Mouse (Mus musculus) ES-Bruce4 (cell line): Measurements from ENCODE around the gene Mex3d. TPM values are rescaled to one million over a fixed set of nuclear protein-coding genes. Genes with fewer than 3 reads are reported as not detected.
A peak's percentile ranks its signal among the peaks of the same experiment; 100 is the strongest.

Experiments
- H3K27ac ChIP-seq: 2 replicates; pipeline ENCODE4 v1.5.1; 2012; ENCODE audit warnings: low read length, inconsistent platforms; ENCODE audit not compliant: insufficient read depth
- H3K27me3 ChIP-seq: 2 replicates; pipeline ENCODE4 v1.6.1; 2012; ENCODE audit warnings: mild to moderate bottlenecking, low read length, inconsistent platforms; ENCODE audit not compliant: control insufficient read depth, poor library complexity, insufficient read depth, severe bottlenecking
- H3K36me3 ChIP-seq: 2 replicates; pipeline ENCODE4 v1.6.1; 2012; ENCODE audit warnings: inconsistent platforms, mild to moderate bottlenecking, low read length, moderate library complexity; ENCODE audit not compliant: control insufficient read depth, poor library complexity, insufficient read depth, severe bottlenecking
- H3K4me1 ChIP-seq: one replicate; pipeline ENCODE4 v1.8.1; 2011; ENCODE audit warnings: low read length; ENCODE audit not compliant: control insufficient read depth, insufficient read depth
- H3K4me3 ChIP-seq: 2 replicates; pipeline ENCODE4 v1.5.1; 2011; ENCODE audit warnings: low read depth, mild to moderate bottlenecking, low read length
- H3K9ac ChIP-seq: 2 replicates; pipeline ENCODE4 v1.6.1; 2012; ENCODE audit warnings: low read depth, mild to moderate bottlenecking, inconsistent platforms; ENCODE audit not compliant: poor library complexity, severe bottlenecking
- H3K9me3 ChIP-seq: replicated peaks from 2 replicates; pipeline ENCODE4 v1.6.1; 2012; ENCODE audit warnings: mild to moderate bottlenecking, low read length, inconsistent platforms; ENCODE audit not compliant: control insufficient read depth, poor library complexity, insufficient read depth, severe bottlenecking
- CTCF ChIP-seq: IDR thresholded peaks from one replicate; pipeline ENCODE4 v1.8.1; 2011; ENCODE audit warnings: low read depth, low read length
- EP300 ChIP-seq: IDR thresholded peaks from 2 replicates; pipeline ENCODE4 v1.6.1; 2011; ENCODE audit warnings: low read depth, low read length; ENCODE audit not compliant: insufficient read depth
- POLR2A ChIP-seq: IDR thresholded peaks from one replicate; pipeline ENCODE4 v1.8.1; 2011; ENCODE audit warnings: low read length; ENCODE audit not compliant: insufficient read depth
- polyA plus RNA-seq: library from polyadenylated mRNA; stranded (reverse); fragments of >200 nt; gene quantifications from 2 replicates; pipeline ENCODE4 v1.2.4, GENCODE M21; 2011; ENCODE audit warnings: low read depth; ENCODE audit not compliant: missing spikeins, insufficient read depth, insufficient read length

Mex3d gene
- polyA plus RNA-seq, 1 experiment, result 25.0 TPM

DNA sequence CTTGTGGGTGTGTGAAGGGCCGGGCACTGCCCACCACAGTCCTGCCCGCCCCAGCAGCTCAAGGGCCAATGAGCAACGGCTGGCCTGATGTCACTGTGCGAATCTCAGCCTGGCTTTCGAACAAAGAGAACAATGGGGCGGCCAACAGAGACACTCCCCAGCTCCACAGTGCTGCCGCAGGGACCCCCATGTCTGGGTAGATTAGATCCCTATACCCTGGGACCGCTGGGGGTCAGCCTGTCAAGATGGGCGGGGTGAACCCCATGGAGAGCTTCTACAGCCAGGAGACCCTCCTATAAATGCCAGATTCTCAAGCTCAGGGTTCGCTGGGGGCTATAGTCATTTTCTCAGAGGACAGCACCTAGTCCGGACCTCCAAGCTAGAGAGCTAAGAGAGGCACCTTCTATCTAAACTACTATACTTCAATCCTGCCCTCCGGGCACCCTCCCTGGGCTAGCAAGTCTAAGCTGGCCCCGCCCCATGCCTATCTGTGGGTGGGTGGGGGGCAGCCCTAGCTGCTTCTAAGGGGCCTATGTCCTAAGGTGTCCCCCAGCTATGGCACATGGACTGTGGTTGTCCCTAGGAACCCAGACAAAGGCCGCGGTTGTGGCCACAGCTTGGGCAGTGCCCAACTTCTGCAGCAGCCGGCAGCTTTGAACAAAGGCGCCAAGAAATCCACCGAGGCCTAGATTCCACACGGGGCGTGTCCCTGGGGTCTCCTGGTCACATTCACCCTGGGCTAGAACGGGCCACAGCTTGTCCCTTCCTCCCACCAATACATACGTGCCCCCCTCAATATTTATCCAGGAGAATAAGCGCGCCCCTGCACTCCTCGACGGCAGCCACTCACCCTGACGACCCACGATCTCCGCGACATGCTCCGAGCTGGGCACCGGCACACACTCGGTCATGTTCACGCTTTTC is 1.4 kb downstream of the Mex3d start:
- no peaks in the 10 kb centered on the region for H3K27me3 ChIP-seq
- peak overlapping the region; percentile 82 for H3K4me3 ChIP-seq
- H3K27ac ChIP-seq, result no peak overlapping the region
- no peaks in the 10 kb centered on the region for H3K36me3 ChIP-seq
- H3K9me3 ChIP-seq, result no peaks in the 10 kb centered on the region
- H3K9ac ChIP-seq, result peak overlapping the region; percentile 91
- no peak for TF ChIP-seq EP300
- no peak for TF ChIP-seq POLR2A
- H3K4me1 ChIP-seq, result peaks cover 8% of the 10 kb centered on the region

GRCm38 (mm10) chr10:80385310-80385709 is 2.1 kb downstream of the Mex3d start:
- no peak overlapping the region for H3K27ac ChIP-seq
- no peaks in the 10 kb centered on the region for H3K36me3 ChIP-seq
- H3K27me3 ChIP-seq, result no peaks in the 10 kb centered on the region
- TF ChIP-seq CTCF (no peak), POLR2A (no peak), EP300 (no peak)
- H3K9ac ChIP-seq, result no peak overlapping the region
- peaks cover 8% of the 10 kb centered on the region for H3K4me1 ChIP-seq
- no peaks in the 10 kb centered on the region for H3K9me3 ChIP-seq
- peak overlapping the region; percentile 82 for H3K4me3 ChIP-seq

- Histone ChIP-seq H3K4me1 (peaks cover 8% of the 10 kb centered on the region), H3K4me3 (no peak overlapping the region), H3K36me3 (no peaks in the 10 kb centered on the region), H3K9ac (no peak overlapping the region), H3K27ac (no peak overlapping the region), H3K9me3 (no peaks in the 10 kb centered on the region), H3K27me3 (no peaks in the 10 kb centered on the region)
- no peak for TF ChIP-seq POLR2A
- no peak for TF ChIP-seq EP300
- no peak for TF ChIP-seq CTCF
Observed at GRCm38 (mm10) chr10:80384709-80385108, 2.8 kb downstream of the Mex3d start.

- Histone ChIP-seq H3K27ac (no peak overlapping the region), H3K4me3 (no peak overlapping the region), H3K4me1 (peaks cover 8% of the 10 kb centered on the region), H3K9me3 (no peaks in the 10 kb centered on the region), H3K36me3 (no peaks in the 10 kb centered on the region), H3K9ac (no peak overlapping the region), H3K27me3 (no peaks in the 10 kb centered on the region)
- TF ChIP-seq CTCF (no peak), POLR2A (no peak), EP300 (no peak)
Observed at GRCm38 (mm10) chr10:80384115-80384639, 3.3 kb downstream of the Mex3d start.

DNA sequence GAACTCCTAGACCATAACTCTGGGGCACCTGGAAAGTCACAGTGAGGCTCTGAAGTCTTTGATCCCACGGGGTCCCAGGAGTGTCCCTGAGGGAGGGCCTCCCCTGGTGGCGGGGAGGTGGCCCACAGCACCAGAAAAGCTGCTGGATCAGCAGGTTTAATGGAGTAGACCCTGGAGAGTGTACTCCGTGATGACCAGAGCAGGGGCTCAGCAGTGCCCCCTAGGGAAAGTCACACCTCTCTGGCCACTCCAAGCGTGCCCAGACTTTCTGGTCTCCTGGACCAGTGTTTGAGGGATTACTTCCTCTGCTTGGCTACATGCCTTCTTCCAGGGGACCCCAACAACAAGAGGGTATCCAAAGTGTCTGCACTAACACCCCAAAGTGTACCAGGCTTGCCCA is 4.0 kb downstream of the Mex3d start:
- Histone ChIP-seq H3K4me1 (peaks cover 5% of the 10 kb centered on the region), H3K9ac (no peak overlapping the region), H3K9me3 (no peaks in the 10 kb centered on the region), H3K4me3 (no peak overlapping the region), H3K36me3 (no peaks in the 10 kb centered on the region), H3K27ac (no peak overlapping the region), H3K27me3 (no peaks in the 10 kb centered on the region)
- no peak for TF ChIP-seq POLR2A
- TF ChIP-seq CTCF, result peak; percentile 50
- TF ChIP-seq EP300, result no peak
